Mouse (Mus musculus) embryo, embryonic 11.5 days (tissue): ENCODE data around the gene Rnf182.

ENCODE experiments used
- DNase-seq: peaks from one replicate; pipeline ENCODE4 v3.0.0-alpha.2; 2012; ENCODE audit warnings: low read depth, low spot score

The Rnf182 gene

DNA sequence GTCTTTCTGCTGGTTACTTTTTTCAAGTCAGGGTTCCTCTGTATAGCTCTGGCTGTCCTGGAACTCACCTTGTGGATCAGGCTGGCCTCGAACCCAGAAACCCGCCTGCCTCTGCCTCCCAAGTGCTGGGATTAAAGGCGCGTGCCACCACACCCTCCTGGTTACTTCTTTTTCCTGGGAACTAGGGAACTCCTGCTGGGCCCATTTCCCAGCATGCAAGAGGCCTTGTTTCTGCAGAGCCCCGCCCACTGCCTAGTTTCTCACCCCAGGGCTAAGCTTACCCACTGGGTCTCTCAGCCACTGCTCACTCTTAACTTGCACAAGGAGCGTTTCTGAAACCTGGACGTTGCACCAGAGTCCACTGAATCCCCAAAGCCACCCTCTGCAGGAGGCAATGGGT, 80.5 kb downstream of the Rnf182 start:
- no peak for DNase-seq

DNA sequence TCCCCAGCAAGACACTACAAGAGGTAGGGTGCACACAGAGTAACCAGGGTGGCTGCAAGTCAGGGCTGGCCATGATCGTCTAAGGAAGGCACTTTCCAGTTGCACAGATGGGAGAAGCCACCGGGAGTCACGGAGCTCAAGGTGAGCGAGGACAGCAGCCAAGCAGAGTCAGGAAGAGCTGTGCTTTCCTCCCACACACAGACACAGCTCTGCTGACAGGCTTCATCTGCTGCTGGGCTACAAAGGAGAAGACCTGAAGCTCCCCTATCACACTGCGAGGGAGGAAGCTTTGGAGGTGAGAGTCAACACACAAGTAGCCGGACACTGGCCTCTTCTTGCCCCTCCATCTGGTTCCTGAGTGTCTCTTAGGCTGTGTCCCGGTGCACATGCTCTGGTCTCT, 83.0 kb downstream of the Rnf182 start:
- DNase-seq, result no peak

DNA sequence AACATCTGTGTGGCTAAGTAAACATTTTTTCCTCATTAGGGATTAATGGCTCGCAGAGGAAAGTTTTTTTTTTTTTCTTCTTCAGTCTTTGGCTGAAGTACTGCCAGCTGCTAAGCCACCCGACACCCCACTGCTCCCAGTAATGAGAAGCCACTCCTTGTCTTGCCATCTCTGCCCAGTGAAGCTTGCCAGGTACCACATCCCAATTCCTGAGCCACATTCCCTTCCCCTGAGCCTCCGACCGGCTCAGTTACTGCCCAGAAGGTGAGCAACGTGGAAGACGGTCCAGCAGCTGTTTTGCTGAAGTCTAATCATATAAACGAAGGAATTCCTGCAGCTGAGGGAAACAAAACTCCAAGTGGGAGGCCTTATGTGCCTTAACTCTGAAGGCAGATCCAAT, 88.0 kb downstream of the Rnf182 start:
- no peak for DNase-seq

DNA sequence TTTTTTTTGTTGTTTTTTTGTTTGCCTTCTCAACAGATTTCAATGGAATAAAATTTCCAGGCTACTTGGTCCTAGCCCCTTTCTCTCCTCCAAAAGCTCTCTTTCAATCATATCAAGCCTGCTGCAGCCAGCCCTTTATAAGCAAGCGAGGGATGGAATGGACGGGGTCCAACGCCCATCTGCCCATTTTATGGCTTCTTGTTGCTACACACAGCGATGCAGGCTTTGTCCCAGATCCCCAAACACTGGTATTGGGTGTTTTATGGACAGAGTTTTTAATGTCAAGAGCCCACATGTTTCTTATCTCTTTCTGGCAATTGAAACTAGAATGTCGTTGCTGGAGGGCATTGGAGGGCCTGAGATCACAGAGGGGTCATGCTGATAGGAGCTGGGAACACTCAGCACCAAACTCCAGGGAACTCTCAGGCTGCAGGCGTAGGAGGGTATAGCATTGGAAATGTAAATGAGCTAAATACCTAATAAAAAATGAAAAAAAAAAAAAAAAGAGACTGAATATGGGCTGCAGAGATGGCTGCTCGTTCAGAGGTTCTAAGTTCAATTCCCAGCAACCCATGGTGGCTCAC, 89.1 kb downstream of the Rnf182 start:
- DNase-seq, result no peak

DNA sequence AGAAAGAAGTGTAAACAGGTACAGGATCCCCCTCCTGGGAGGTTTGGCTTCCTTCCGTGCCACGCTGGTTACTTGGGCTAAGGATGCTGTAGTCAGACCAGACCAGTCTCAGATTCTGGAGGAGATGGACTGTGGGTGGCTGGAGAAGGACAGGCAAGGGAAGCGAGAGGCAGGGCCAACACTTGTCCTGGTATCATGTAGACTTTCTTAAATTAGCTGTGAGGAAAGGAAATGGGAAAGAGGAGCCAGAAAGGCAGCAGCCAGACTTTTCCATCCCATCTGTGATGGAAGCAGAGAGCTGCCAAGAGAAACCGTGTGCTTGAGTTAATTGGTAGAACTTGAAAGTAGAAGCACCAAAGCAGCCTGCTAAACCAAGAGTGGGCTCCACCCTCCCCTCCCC, 90.9 kb downstream of the Rnf182 start:
- DNase-seq, result no peak

DNA sequence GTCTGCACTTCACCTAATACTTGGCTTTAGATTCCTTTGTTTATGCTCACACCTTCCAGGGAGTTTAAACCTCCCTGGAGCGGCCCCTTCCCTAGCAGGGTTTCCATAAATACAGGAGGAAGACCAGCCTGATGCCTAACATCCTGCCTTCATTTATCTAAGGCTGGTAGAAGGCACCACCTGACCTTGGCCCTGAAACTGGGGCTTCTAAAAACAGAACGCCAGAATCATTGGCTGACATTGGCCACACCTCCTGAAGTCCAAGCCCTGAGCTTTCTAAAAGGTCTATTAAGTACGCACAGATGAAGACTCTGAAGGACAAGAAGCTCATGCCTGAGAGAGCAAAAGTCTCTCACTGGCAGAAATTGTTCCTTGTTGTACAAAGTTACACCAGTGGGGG, 94.0 kb downstream of the Rnf182 start:
- no peak for DNase-seq

DNA sequence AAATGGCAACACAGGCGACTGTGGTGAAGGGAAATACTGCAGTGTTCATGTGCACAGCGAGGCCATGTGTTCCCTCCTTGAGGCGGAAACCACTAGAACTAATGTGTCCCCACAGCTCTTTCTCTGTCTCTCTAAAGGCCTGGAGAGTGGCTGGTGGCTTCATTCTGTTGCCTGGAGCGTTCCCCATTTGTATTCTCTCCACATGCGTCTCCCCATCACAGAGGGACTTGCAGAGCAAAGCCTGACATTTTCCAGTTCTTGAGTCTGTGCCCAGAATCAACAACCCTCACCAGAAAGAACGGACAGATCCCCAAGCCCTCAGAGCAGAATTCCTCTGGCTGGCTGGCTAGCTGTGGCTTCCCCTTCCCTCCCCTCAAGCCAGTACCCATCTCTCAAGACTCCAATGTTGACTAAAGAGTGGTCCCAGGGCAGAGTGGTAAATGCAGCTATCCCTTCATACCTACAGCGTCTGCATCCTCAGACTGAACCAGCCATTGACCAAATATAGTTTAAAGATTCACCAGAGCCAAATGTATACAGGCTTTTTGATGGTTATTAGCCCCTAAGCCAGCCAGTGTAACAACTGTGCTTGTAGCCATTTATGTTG, 96.3 kb downstream of the Rnf182 start:
- DNase-seq, result no peak

DNA sequence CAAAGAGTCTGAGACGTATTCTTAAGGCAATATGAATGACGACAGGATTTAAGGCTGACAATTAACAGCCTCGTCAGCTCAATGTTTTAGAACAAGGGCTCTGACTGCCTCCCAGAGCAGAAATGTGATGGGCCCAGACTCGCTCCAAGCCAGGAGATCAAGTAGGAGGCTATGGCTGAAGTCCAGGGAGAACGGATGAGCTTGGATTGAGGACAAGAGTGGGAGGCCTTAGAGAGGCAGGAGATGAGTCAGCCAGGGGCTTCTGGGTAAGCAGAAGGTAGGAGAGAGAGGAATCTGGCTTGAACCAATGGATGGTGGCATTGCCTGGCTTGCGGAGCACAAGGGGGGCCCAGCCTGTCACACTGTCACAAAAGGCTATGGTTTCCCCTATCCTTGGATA, 99.2 kb downstream of the Rnf182 start:
- DNase-seq, result no peak

DNA sequence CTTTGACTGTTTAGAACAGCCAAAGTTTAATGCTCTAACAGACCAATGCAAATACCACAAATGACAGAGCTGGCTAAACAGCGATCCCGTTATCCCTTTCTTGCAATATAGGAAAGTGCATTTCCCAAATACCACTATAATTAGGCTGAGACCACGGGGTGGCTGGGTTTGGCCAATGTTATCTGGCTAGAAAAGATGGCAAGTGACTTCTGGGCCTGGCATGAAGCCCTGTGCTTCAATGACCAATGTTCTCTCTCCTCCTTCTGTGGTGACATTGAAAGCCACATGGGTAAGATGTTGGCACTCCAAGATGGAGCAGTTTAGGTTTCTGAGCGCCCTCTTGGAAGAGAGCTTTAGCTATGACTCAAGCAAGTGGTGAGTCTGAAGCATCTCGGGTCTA, 100.0 kb downstream of the Rnf182 start:
- no peak for DNase-seq

DNA sequence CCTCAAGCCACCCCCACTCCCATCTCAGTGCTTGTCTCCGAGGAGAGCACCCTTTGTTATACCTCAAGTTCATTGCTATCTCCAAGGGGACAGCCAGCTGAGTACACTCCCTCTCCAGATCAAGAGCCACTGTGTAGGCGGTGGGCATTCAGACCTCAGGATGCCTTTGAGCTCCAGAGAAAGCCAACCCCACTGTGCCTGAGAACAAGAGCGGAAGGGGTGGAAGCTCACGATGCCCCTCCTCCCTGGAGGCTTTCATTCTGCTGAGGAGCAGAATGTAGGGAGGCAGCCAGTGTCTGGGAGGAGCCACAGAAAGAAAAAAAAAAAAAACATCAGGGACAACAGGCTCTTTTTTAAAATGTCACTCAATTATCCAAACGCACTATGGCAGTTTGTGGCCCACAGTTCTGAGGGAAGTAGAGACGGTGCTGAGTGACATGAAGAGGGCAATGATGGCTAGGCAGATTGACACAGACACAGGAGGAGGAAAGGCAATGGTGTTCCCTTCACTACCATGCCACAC, 101.1 kb downstream of the Rnf182 start:
- no peak for DNase-seq

DNA sequence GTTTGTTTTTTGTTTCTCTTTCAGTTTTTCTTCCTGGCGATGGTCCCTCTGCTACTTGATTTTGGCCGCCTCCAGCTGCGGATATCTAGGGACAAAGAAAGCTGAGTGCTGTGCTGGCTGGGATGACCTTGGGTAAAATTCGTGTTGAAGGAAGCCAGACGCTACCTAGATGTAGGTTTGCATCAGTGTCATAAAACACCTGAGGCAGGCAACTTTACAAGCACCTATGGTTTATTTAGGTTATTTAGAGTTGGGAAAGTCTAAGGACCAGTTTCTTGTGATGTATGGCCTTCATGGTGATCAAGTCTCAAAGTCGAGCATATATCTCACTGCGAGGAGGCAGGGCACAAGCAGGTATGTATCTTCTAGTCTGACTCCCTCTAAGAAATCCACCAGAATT, 102.7 kb downstream of the Rnf182 start:
- DNase-seq, result no peak

DNA sequence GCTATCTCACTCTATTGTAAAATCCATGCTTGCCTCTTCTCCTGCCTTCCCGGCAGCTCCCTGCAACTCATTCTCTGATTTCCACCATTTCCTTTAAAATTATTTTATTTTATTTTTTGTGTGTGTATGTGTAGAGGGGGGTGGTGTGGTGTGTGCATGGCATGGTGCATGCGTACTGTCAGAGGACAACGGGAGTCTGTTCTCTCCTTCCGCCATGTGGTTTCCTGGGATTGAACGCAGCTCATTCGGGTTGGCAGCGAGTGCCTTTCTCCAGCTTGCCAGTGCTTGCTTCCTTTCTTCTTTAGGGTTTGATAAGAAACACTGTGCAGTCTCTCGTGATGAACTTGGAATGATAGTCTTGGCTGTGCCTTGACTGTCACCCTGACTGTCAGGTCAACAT, 105.0 kb downstream of the Rnf182 start:
- DNase-seq, result no peak
